Mouse (Mus musculus) limb, embryonic 14.5 days (tissue): ENCODE measurements around the gene Timm10. TPM values are rescaled to one million over a fixed set of nuclear protein-coding genes. Genes with fewer than 3 reads are reported as not detected.
A peak's percentile ranks its signal among the peaks of the same experiment; 100 is the strongest.

Experiments
- ATAC-seq: fragments of 200-750 bp; cut with Nextera tagmentation; 2 replicates; pipeline ENCODE4 v1.8.0; 2017; ENCODE audit warnings: low read depth, moderate number of reproducible peaks, moderate TSS enrichment; ENCODE audit not compliant: low FRiP score
- DNase-seq: peaks from one replicate; pipeline ENCODE4 v3.0.0-alpha.2; 2015; ENCODE audit warnings: low spot score
- H3K27ac ChIP-seq: fragments of 300-500 bp; sonication (generic); replicated peaks from 2 replicates; pipeline ENCODE4 v1.5.1; 2014; ENCODE audit warnings: low read depth, mild to moderate bottlenecking, low read length, moderate library complexity, mixed read lengths
- H3K27me3 ChIP-seq: fragments of 300-500 bp; sonication (generic); 2 replicates; pipeline ENCODE4 v1.6.1; 2014; ENCODE audit warnings: low read length, mixed read lengths; ENCODE audit not compliant: control insufficient read depth, insufficient read depth
- H3K36me3 ChIP-seq: fragments of 300-500 bp; sonication (generic); 2 replicates; pipeline ENCODE4 v1.6.1; 2014; ENCODE audit warnings: mild to moderate bottlenecking, low read length, moderate library complexity, mixed read lengths; ENCODE audit not compliant: control insufficient read depth, insufficient read depth
- H3K4me1 ChIP-seq: fragments of 300-500 bp; sonication (generic); 2 replicates; pipeline ENCODE4 v1.6.1; 2014; ENCODE audit warnings: antibody characterized with exemption, low read length, mixed read lengths; ENCODE audit not compliant: control insufficient read depth, insufficient read depth
- H3K4me2 ChIP-seq: fragments of 300-500 bp; sonication (generic); replicated peaks from 2 replicates; pipeline ENCODE4 v1.6.1; 2014; ENCODE audit warnings: low read depth, mild to moderate bottlenecking, low read length, moderate library complexity; ENCODE audit not compliant: severe bottlenecking
- H3K4me3 ChIP-seq: fragments of 300-500 bp; sonication (generic); replicated peaks from 2 replicates; pipeline ENCODE4 v1.5.1; 2014; ENCODE audit warnings: low read length
- H3K9ac ChIP-seq: fragments of 300-500 bp; sonication (generic); 2 replicates; pipeline ENCODE4 v1.6.1; 2014; ENCODE audit warnings: mild to moderate bottlenecking, low read depth, low read length, moderate library complexity; ENCODE audit not compliant: severe bottlenecking
- H3K9me3 ChIP-seq: fragments of 300-500 bp; sonication (generic); 2 replicates; pipeline ENCODE4 v1.6.1; 2016; ENCODE audit warnings: low read length; ENCODE audit not compliant: control insufficient read depth
- POLR2A ChIP-seq: fragments of 200-500 bp; IDR thresholded peaks from 2 replicates; pipeline ENCODE4 v1.8.0; 2012; ENCODE audit warnings: inconsistent platforms, mild to moderate bottlenecking, moderate library complexity, borderline replicate concordance; ENCODE audit not compliant: insufficient read depth, insufficient read length; ENCODE audit errors: extremely low read depth
- WGBS: fragments of 180-500 bp; shearing (Covaris S2); extraction: QIAGEN DNeasy Blood & Tissue Kit; methylation state at CpG from one replicate; pipeline ENCODE4 v1.1.7; 2014; 5-methylcytosine and 5-hydroxymethylcytosine counted together
- polyA plus RNA-seq, 2 experiments: library from polyadenylated mRNA; depleted of rRNA in 1 of 2; stranded (reverse) in 1 of 2; unstranded in 1 of 2; fragments of >200 nt; fragmentation: Nextera tagmentation in 1 of 2; extraction: Ambion mirVana in 1 of 2; gene quantifications; 2 replicates each; pipeline versions ENCODE4 v1.2.1 to v1.2.3; 2012 to 2014

Gene Timm10
- polyA plus RNA-seq, 2 experiments, result 58.4 to 59.7 TPM

- Histone ChIP-seq H3K4me2 (no peak overlapping the region), H3K36me3 (peaks cover 59% of the 10 kb centered on the region), H3K4me3 (no peak overlapping the region), H3K9me3 (no peaks in the 10 kb centered on the region), H3K9ac (no peak overlapping the region), H3K27me3 (no peaks in the 10 kb centered on the region), H3K27ac (no peak overlapping the region), H3K4me1 (no peaks in the 10 kb centered on the region)
- no peak for TF ChIP-seq POLR2A
- no peak for DNase-seq
- 89% methylated on average over 1 of the region's 1 CpGs for WGBS
- ATAC-seq, result no peak
These were observed 31.8 kb downstream of the Timm10 start for GRCm38 (mm10) chr2:84858551-84858950.

- 93% methylated on average over 7 of the region's 7 CpGs for WGBS
- Histone ChIP-seq H3K9ac (no peak overlapping the region), H3K4me2 (no peak overlapping the region), H3K27ac (no peak overlapping the region), H3K4me1 (no peaks in the 10 kb centered on the region), H3K9me3 (no peaks in the 10 kb centered on the region), H3K27me3 (peaks cover under 1% of the 10 kb centered on the region; the same call in 1 of the 2 replicates), H3K36me3 (peaks cover 45% of the 10 kb centered on the region), H3K4me3 (no peak overlapping the region)
- no peak for DNase-seq
- ATAC-seq, result no peak
- no peak for TF ChIP-seq POLR2A
These were observed 33.4 kb downstream of the Timm10 start for GRCm38 (mm10) chr2:84859991-84860780.

GRCm38 (mm10) chr2:84861430-84861829 is 34.6 kb downstream of the Timm10 start:
- Histone ChIP-seq H3K9me3 (no peaks in the 10 kb centered on the region), H3K4me2 (no peak overlapping the region), H3K4me1 (peaks cover 6% of the 10 kb centered on the region; the same call in 1 of the 2 replicates), H3K36me3 (peaks cover 42% of the 10 kb centered on the region), H3K9ac (no peak overlapping the region), H3K27me3 (peaks cover 13% of the 10 kb centered on the region), H3K27ac (no peak overlapping the region), H3K4me3 (no peak overlapping the region)
- 85% methylated on average over 3 of the region's 3 CpGs for WGBS
- ATAC-seq (no peak), DNase-seq (no peak)
- TF ChIP-seq POLR2A, result no peak

- H3K9ac ChIP-seq, result no peak overlapping the region
- no peak overlapping the region for H3K27ac ChIP-seq
- H3K4me1 ChIP-seq, result peaks cover 6% of the 10 kb centered on the region; the same call in 1 of the 2 replicates
- WGBS, result 83% methylated on average over 3 of the region's 3 CpGs
- H3K4me3 ChIP-seq, result no peak overlapping the region
- no peak overlapping the region for H3K4me2 ChIP-seq
- DNase-seq (no peak), ATAC-seq (no peak)
- TF ChIP-seq POLR2A, result no peak
- peaks cover 34% of the 10 kb centered on the region for H3K36me3 ChIP-seq
- peaks cover 21% of the 10 kb centered on the region for H3K27me3 ChIP-seq
- H3K9me3 ChIP-seq, result no peaks in the 10 kb centered on the region
These were observed 35.4 kb downstream of the Timm10 start for GRCm38 (mm10) chr2:84862231-84862630.

GRCm38 (mm10) chr2:84865616-84866571 is 39.1 kb downstream of the Timm10 start:
- ATAC-seq, result peak; percentile 34; the same call in 1 of the 2 replicates
- Histone ChIP-seq H3K9me3 (no peaks in the 10 kb centered on the region), H3K4me2 (peak overlapping the region; percentile 62), H3K9ac (peak overlapping the region; percentile 34; the same call in 1 of the 2 replicates), H3K27me3 (peaks cover 49% of the 10 kb centered on the region), H3K27ac (no peak overlapping the region), H3K4me1 (peaks cover 6% of the 10 kb centered on the region; the same call in 1 of the 2 replicates), H3K4me3 (peak overlapping the region; percentile 34), H3K36me3 (0 out of 2 replicates have a peak, but pooled peaks cover 6% of the 10 kb centered on the region)
- TF ChIP-seq POLR2A, result no peak
- no peak for DNase-seq
- WGBS, result 3% methylated on average over 34 of the region's 47 CpGs
